Mouse (Mus musculus) kidney, postnatal 0 days (tissue): ENCODE data around the gene Gm10840. TPM values are rescaled to one million over a fixed set of nuclear protein-coding genes. Genes with fewer than 3 reads are reported as not detected.
A peak's percentile ranks its signal among the peaks of the same experiment; 100 is the strongest.
"Not testable (repeated sequence)": the region's sequence is repeated elsewhere in the genome, so short reads cannot be mapped to it uniquely, and the experiment has no call there.

Experiments
- ATAC-seq: fragments of 200-750 bp; cut with Nextera tagmentation; replicated peaks from 2 replicates; pipeline ENCODE4 v1.8.0; 2017; ENCODE audit warnings: low read depth, moderate number of reproducible peaks, moderate TSS enrichment, moderate library complexity; ENCODE audit not compliant: low FRiP score
- DNase-seq: peaks from one replicate; pipeline ENCODE4 v3.0.0-alpha.2; 2016; ENCODE audit warnings: low spot score
- H3K27ac ChIP-seq: fragments of 300-500 bp; sonication (generic); 2 replicates; pipeline ENCODE4 v1.5.1; 2014; ENCODE audit warnings: mild to moderate bottlenecking
- H3K27me3 ChIP-seq: fragments of 300-500 bp; sonication (generic); 2 replicates; pipeline ENCODE4 v1.6.1; 2014; ENCODE audit warnings: low read length, mixed read lengths; ENCODE audit not compliant: insufficient read depth
- H3K36me3 ChIP-seq: fragments of 300-500 bp; sonication (generic); 2 replicates; pipeline ENCODE4 v1.6.1; 2014; ENCODE audit warnings: low read length, mixed read lengths; ENCODE audit not compliant: insufficient read depth
- H3K4me1 ChIP-seq: fragments of 300-500 bp; sonication (generic); replicated peaks from 2 replicates; pipeline ENCODE4 v1.6.1; 2014; ENCODE audit warnings: antibody characterized with exemption, low read length, mixed read lengths; ENCODE audit not compliant: insufficient read depth
- H3K4me2 ChIP-seq: fragments of 300-500 bp; sonication (generic); 2 replicates; pipeline ENCODE4 v1.6.1; 2014; ENCODE audit warnings: mild to moderate bottlenecking, low read length, moderate library complexity, mixed read lengths
- H3K4me3 ChIP-seq: fragments of 300-500 bp; sonication (generic); replicated peaks from 2 replicates; pipeline ENCODE4 v1.5.1; 2014; ENCODE audit warnings: low read depth, low read length
- H3K9ac ChIP-seq: fragments of 300-500 bp; sonication (generic); 2 replicates; pipeline ENCODE4 v1.6.1; 2014; ENCODE audit warnings: low read depth, low read length
- H3K9me3 ChIP-seq: fragments of 300-500 bp; sonication (generic); replicated peaks from 2 replicates; pipeline ENCODE4 v1.6.1; 2016; ENCODE audit warnings: low read length, inconsistent platforms, mixed read lengths
- CTCF ChIP-seq: IDR thresholded peaks from 2 replicates; pipeline ENCODE4 v1.5.1; 2016; ENCODE audit warnings: antibody characterized with exemption, low read depth, mild to moderate bottlenecking, moderate library complexity
- WGBS: fragments of 180-500 bp; shearing (Covaris S2); extraction: QIAGEN DNeasy Blood & Tissue Kit; methylation state at CpG from one replicate; pipeline ENCODE4 v1.1.7; 2014; 5-methylcytosine and 5-hydroxymethylcytosine counted together
- polyA plus RNA-seq: library from polyadenylated mRNA; unstranded; fragments of >200 nt; fragmentation: Nextera tagmentation; extraction: Ambion mirVana; gene quantifications from 2 replicates; pipeline ENCODE4 v1.2.1, GENCODE M21; 2015

Gm10840 gene
- polyA plus RNA-seq: not detected in 2 replicates

DNA sequence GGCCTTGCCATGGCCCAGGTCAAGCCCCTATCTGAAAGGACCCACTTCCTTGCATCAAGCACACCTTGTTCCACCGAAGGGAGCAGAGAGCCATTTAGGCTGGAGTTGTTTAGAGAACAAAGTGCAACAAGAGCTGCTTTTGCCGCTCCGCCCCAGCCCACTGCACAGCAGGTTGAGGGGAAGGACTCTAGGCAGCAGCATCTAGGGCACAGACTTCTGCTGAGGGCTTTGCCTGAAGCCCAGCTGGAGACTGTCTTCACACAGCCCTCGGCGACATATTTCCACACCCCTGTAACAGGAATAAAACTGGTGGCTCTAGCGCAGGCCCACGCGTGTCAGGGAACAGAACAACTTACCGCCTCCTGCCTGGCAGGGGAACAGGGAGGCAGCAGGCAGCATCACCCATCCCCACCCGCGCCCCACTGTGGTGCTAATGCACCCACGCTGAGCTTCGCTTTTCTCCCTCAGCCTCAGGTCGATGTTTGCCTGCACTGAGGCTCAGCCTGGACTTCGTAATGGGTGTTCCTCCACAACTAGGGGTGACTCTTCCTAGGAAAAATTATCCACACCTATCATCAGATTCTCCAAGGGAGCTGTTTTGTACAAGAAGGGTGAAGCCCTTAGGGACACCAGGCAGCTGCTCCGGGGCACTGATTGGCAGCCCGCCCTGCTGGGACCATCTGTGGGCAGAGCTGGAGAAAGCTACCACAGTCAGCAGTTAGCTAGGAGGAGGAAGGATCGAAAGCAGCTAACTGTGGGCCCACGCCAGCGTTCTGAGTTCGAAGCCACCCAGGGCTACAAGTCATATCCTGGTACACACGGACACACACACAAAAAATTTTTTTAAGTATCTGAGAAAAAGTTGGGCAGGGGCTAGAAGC is at the start of gene Gm10840, which contains the start of gene Limd2:
Gene Gm10840 (plus strand): TSS at position 10 of the 881 bp plus-strand sequence.
Gene Limd2 (minus strand): TSS at position 20 of the 881 bp plus-strand sequence.
- Histone ChIP-seq H3K27me3 (no peaks in the 10 kb centered on the region), H3K4me3 (peak within 1 kb of the TSS; percentile 70), H3K27ac (peak within 1 kb of the TSS; percentile 89), H3K9me3 (no peaks in the 10 kb centered on the region), H3K4me1 (peaks cover 14% of the 10 kb centered on the region; the same call in 1 of the 2 replicates), H3K4me2 (peak within 1 kb of the TSS; percentile 94), H3K9ac (peak within 1 kb of the TSS; percentile 90), H3K36me3 (peaks cover 17% of the 10 kb centered on the region; the same call in 1 of the 2 replicates)
- 0 out of 2 replicates have a peak, but pooled peaks have one; percentile 6 for ATAC-seq
- 33% methylated on average over 22 of the region's 22 CpGs for WGBS
- TF ChIP-seq CTCF: no peak
- DNase-seq: peak; percentile 64

DNA sequence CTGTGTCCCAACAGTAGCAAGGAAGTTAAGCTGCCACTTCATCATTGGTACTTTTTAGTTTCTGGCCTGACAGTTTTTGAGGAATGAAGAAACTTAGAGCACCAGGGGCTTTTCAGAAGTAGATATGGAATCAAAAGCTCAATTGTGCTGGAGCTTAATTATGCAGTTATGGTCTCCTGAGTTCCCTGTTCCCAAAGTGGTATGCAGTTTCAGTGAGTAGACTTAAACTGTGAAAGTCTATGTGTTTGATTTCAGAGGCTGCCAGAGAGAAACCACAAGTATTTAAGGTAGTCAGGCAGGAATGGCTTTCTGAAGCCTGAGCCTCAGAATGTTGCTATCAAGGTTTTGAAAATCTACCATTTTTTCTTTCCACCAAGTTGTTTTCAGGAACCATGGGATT is 49.0 kb upstream of the Gm10840 start:
- Histone ChIP-seq H3K9ac (no peak overlapping the region), H3K4me1 (no peaks in the 10 kb centered on the region), H3K36me3 (peaks cover 7% of the 10 kb centered on the region; the same call in 1 of the 2 replicates), H3K27ac (peak overlapping the region; percentile 42; the same call in 1 of the 2 replicates), H3K27me3 (no peaks in the 10 kb centered on the region), H3K9me3 (no peaks in the 10 kb centered on the region), H3K4me3 (no peak overlapping the region), H3K4me2 (no peak overlapping the region)
- ATAC-seq: no peak
- no peak for DNase-seq
- no peak for TF ChIP-seq CTCF

DNA sequence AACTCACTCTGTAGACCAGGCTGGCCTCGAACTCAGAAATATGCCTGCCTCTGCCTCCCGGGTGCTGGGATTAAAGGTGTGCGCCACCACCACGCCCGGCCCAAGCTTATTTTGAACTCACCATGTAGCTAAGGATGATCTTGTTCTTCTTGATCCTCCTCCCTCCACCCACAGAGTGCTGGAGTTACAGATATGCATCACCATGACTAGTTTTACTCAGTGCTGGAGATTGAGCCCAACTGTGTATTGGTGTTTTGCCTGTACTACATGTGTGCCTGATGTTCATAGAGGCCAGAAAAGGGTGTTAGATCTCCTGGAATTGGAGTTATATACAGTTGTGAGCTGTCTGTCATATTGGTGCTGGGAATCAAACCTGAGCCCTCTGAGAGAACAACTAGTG is 38.4 kb upstream of the Gm10840 start:
- no peak overlapping the region for H3K4me3 ChIP-seq
- peaks cover 40% of the 10 kb centered on the region for H3K36me3 ChIP-seq
- H3K4me2 ChIP-seq: no peak overlapping the region
- DNase-seq: no peak
- WGBS: 94% methylated on average over 5 of the region's 5 CpGs
- H3K4me1 ChIP-seq: no peaks in the 10 kb centered on the region
- H3K9ac ChIP-seq: no peak overlapping the region
- H3K9me3 ChIP-seq: no peaks in the 10 kb centered on the region
- TF ChIP-seq CTCF: no peak
- H3K27ac ChIP-seq: peak overlapping the region; percentile 54; the same call in 1 of the 2 replicates
- H3K27me3 ChIP-seq: no peaks in the 10 kb centered on the region
- no peak for ATAC-seq

DNA sequence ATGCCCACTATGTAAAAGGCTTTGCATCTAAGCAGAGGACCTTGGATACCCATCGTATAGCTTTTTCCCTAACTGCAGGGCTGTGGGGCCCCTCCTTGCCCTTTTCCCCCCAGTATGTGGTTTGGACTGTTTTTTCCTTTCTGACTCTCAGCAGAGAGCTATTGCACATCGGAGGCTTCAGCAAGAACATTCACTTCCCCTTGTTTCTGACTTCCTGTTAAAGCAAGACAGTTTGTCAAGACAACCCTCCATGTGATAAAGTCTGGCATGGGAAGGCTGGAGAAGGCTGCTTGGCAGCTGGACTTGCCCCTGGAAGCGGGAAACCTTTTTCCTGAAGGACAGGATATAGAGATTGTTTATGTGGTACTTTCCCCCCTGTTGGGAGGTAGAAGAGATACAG is 37.9 kb upstream of the Gm10840 start:
- DNase-seq (peak; percentile 40), ATAC-seq (no peak)
- Histone ChIP-seq H3K27ac (peak overlapping the region; percentile 54; the same call in 1 of the 2 replicates), H3K9me3 (no peaks in the 10 kb centered on the region), H3K36me3 (peaks cover 36% of the 10 kb centered on the region), H3K4me2 (no peak overlapping the region), H3K4me1 (no peaks in the 10 kb centered on the region), H3K27me3 (no peaks in the 10 kb centered on the region), H3K4me3 (no peak overlapping the region), H3K9ac (no peak overlapping the region)
- no peak for TF ChIP-seq CTCF
- WGBS: 77% methylated on average over 3 of the region's 3 CpGs

DNA sequence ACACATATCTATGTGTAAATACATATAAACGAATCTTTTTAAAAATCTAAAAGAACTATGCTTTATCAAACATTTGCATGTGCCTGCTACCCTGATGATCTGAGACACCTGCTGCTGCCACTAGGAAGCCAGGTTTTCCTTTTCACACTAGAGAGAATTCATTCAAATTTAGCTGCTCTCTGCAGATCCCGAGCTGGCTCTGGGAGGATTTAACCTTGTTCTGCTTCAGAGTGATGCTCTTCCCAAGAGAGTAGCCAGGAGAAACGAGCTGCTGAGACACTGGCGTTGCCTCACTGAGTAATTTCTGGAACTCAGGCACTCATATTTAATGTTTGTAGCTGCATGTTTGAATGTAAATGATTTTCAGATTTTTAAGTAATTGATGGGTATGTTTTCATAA is 35.9 kb upstream of the Gm10840 start:
- Histone ChIP-seq H3K9ac (no peak overlapping the region), H3K4me3 (no peak overlapping the region), H3K27ac (no peak overlapping the region), H3K27me3 (no peaks in the 10 kb centered on the region), H3K4me1 (no peaks in the 10 kb centered on the region), H3K9me3 (no peaks in the 10 kb centered on the region), H3K4me2 (no peak overlapping the region), H3K36me3 (peaks cover 43% of the 10 kb centered on the region)
- WGBS: 76% methylated on average over 4 of the region's 4 CpGs
- TF ChIP-seq CTCF: no peak
- DNase-seq: no peak
- no peak for ATAC-seq

DNA sequence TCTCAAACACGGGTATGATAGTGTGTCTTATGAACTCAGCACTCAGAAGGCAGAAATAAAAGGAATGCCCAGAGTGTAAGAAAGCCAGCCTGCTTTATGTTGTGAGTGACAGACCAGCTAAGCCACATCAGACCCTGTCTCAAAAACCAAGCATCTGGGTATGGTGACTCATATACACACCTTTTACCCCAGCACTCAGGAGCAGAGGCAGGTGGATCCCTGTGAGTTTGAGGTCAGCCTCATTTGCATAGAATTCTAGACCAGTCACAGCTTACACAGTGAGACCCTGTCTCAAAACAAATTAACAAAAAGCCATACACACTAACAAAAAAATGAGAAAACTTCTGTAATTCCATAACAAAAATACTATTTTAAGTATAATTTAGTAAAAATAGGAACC is 34.8 kb upstream of the Gm10840 start:
- no peak for ATAC-seq
- peaks cover 45% of the 10 kb centered on the region for H3K36me3 ChIP-seq
- WGBS: 89% methylated on average over 1 of the region's 1 CpGs

DNA sequence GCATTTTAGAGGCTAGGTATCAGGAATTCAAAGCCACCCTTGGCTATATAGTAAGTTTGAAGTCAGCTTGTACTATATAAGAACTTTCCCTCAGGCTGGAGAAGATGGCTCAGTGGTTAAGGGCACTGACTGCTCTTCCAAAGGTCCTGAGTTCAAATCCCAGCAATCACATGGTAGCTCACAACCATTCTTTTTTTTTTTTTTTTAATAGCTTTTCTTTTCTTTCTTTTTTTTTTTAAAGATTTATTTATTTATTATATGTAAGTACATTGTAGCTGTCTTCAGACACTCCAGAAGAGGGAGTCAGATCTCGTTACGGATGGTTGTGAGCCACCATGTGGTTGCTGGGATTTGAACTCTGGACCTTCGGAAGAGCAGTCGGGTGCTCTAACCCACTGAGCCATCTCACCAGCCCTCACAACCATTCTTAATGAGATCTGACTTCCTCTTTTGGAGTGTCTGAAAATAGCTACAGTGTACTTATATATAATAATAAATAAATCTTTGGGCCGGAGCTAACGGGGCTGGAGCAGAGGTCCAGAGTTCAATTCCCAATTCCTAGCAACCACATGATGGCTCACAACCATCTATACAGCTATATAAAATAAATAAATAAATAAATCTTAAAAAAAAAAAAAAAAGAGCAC is 33.8 kb upstream of the Gm10840 start:
- H3K27me3 ChIP-seq, H3K9me3 ChIP-seq, H3K4me2 ChIP-seq, ATAC-seq, H3K27ac ChIP-seq, H3K4me3 ChIP-seq, DNase-seq, H3K9ac ChIP-seq, H3K4me1 ChIP-seq: not testable (repeated sequence)
- 93% methylated on average over 4 of the region's 6 CpGs for WGBS
- H3K36me3 ChIP-seq: peaks cover 40% of the 10 kb centered on the region

More for the DNA sequence above, 34.8 kb upstream of the Gm10840 start:
- no peak for TF ChIP-seq CTCF
- Histone ChIP-seq H3K9ac (no peak overlapping the region), H3K27ac (no peak overlapping the region), H3K27me3 (no peaks in the 10 kb centered on the region), H3K4me1 (no peaks in the 10 kb centered on the region), H3K4me2 (no peak overlapping the region), H3K4me3 (no peak overlapping the region), H3K9me3 (no peaks in the 10 kb centered on the region)
- DNase-seq: no peak
